Mouse (Mus musculus) mouse embryonic stem cell (cell line): Measurements from ENCODE around the gene Clcc1.

Experiments
- in situ Hi-C, 2 experiments: fragments of 300-500 bp; cut with MboI; formaldehyde crosslinking; loops; 1 replicate in 1 of 2; 3 replicates in 1 of 2; pipeline ENCODE4 v1.14.3; 2019 to 2020; ENCODE audit warnings: low sequenced_read_pairs in 2 of 2, low pct_unique_long_range_greater_than_20kb in 1 of 2, mixed read lengths in 1 of 2; ENCODE audit not compliant: unreplicated experiment in 1 of 2

The Clcc1 gene

GRCm38 (mm10) chr3:108694321-108694720 lies 40.6 kb downstream of the Clcc1 start:
- in situ Hi-C loops: no loop called here

GRCm38 (mm10) chr3:108698662-108699061 lies 44.9 kb downstream of the Clcc1 start:
- in situ Hi-C loops: no loop called here

- in situ Hi-C loops: no loop called here
These were observed 46.1 kb downstream of the Clcc1 start for GRCm38 (mm10) chr3:108699786-108700185.

GRCm38 (mm10) chr3:108701256-108701655 lies 47.5 kb downstream of the Clcc1 start:
- in situ Hi-C loops: no loop called here

GRCm38 (mm10) chr3:108702789-108703188 lies 49.1 kb downstream of the Clcc1 start:
- in situ Hi-C loops: no loop called here

- in situ Hi-C loops: no loop called here
These were observed 57.6 kb downstream of the Clcc1 start for GRCm38 (mm10) chr3:108711296-108711695.

GRCm38 (mm10) chr3:108713065-108713675 lies 59.5 kb downstream of the Clcc1 start:
- in situ Hi-C loops: no loop called here

GRCm38 (mm10) chr3:108714837-108715236 lies 61.1 kb downstream of the Clcc1 start:
- in situ Hi-C loops: no loop called here

GRCm38 (mm10) chr3:108717896-108718502 lies 64.3 kb downstream of the Clcc1 start:
- in situ Hi-C loops: no loop called here

GRCm38 (mm10) chr3:108719357-108719756 lies 65.6 kb downstream of the Clcc1 start:
- in situ Hi-C loops: no loop called here

GRCm38 (mm10) chr3:108719761-108720160 lies 66.0 kb downstream of the Clcc1 start:
- in situ Hi-C loops: no loop called here

GRCm38 (mm10) chr3:108721076-108721991 lies 67.6 kb downstream of the Clcc1 start:
- in situ Hi-C loops: no loop called here

- in situ Hi-C loops: no loop called here
These were observed 68.5 kb downstream of the Clcc1 start, which contains the start of gene Gpsm2 for GRCm38 (mm10) chr3:108722036-108722872. TSS of gene Gpsm2 (minus strand) at chr3:108722309.

GRCm38 (mm10) chr3:108726413-108726812 lies 72.7 kb downstream of the Clcc1 start:
- in situ Hi-C loops: no loop called here

GRCm38 (mm10) chr3:108727344-108727743 lies 73.6 kb downstream of the Clcc1 start:
- in situ Hi-C loops: no loop called here

- in situ Hi-C loops: no loop called here
These were observed 74.1 kb downstream of the Clcc1 start for GRCm38 (mm10) chr3:108727776-108728175.
